Mouse (Mus musculus) cerebellum, adult 2 months (tissue): ENCODE results near the gene Afmid. TPM values are rescaled to one million over a fixed set of nuclear protein-coding genes. Genes with fewer than 3 reads are reported as not detected.
"Not testable (repeated sequence)": the region's sequence is repeated elsewhere in the genome, so short reads cannot be mapped to it uniquely, and the experiment has no call there.

Experiments
- DNase-seq, 2 experiments: peaks; one replicate each; pipeline ENCODE4 v3.0.0; 2021
- H3K27ac ChIP-seq: fragments of 200-500 bp; 2 replicates; pipeline ENCODE4 v1.5.1; 2012; ENCODE audit warnings: low read length, control low read depth, inconsistent platforms; ENCODE audit not compliant: insufficient read depth
- H3K27me3 ChIP-seq: fragments of 200-500 bp; 2 replicates; pipeline ENCODE4 v1.6.1; 2012; ENCODE audit warnings: inconsistent platforms, mild to moderate bottlenecking, low read length, moderate library complexity; ENCODE audit not compliant: control insufficient read depth, insufficient read depth
- H3K4me1 ChIP-seq: fragments of 200-500 bp; 2 replicates; pipeline ENCODE4 v1.6.1; 2011; ENCODE audit warnings: low read length; ENCODE audit not compliant: control insufficient read depth, insufficient read depth
- H3K4me3 ChIP-seq: fragments of 200-500 bp; replicated peaks from 2 replicates; pipeline ENCODE3; 2011; ENCODE audit warnings: mild to moderate bottlenecking, low read depth, low read length, control low read depth; ENCODE audit not compliant: insufficient read depth
- CTCF ChIP-seq: fragments of 200-500 bp; IDR thresholded peaks from 2 replicates; pipeline ENCODE4 v1.5.1; 2011; ENCODE audit warnings: low read depth, mild to moderate bottlenecking, control low read depth, low read length, moderate library complexity, borderline replicate concordance; ENCODE audit not compliant: insufficient read depth
- POLR2A ChIP-seq: fragments of 200-500 bp; IDR thresholded peaks from 2 replicates; pipeline ENCODE4 v1.6.1; 2011; ENCODE audit warnings: low read length, control low read depth, borderline replicate concordance; ENCODE audit not compliant: insufficient read depth
- WGBS: fragments of 180-500 bp; shearing (Covaris S2); methylation state at CpG from one replicate; pipeline ENCODE4 v1.1.7; 2018; 5-methylcytosine and 5-hydroxymethylcytosine counted together
- polyA plus RNA-seq: library from polyadenylated mRNA; depleted of rRNA; stranded (reverse); fragments of >200 nt; gene quantifications from 2 replicates; pipeline ENCODE4 v1.2.3, GENCODE M21; 2012

Afmid gene
- polyA plus RNA-seq, 1 experiment, result 3.8 TPM

DNA sequence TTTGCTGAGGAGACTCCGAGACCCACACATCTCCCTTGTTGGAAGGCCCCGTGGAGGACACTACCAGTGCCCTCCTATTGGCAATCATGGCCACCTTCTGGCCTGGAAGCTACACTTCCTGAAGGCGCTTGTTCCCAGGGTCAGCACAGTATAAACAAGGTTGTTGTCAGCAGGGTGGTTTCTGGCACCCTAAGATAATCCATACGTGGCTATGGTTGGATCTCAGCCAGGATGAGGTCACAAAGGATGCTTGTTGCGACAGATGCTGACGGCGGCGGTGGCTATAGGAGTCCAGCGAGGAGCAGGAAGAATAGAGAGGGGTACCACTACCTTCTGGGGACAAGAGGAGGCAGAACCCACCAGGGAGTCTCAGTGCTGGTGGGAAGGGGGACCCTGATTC lies 4.7 kb downstream of the Afmid start:
- no peak for TF ChIP-seq POLR2A
- TF ChIP-seq CTCF, result no peak
- WGBS, result 70% methylated on average over 9 of the region's 9 CpGs
- peaks cover 8% of the 10 kb centered on the region; the same call in 1 of the 2 replicates for H3K4me1 ChIP-seq
- H3K27ac ChIP-seq, result no peak overlapping the region
- no peaks in the 10 kb centered on the region; the same call in 1 of the 2 replicates for H3K27me3 ChIP-seq
- H3K4me3 ChIP-seq, result no peak overlapping the region
- no peak for DNase-seq

DNA sequence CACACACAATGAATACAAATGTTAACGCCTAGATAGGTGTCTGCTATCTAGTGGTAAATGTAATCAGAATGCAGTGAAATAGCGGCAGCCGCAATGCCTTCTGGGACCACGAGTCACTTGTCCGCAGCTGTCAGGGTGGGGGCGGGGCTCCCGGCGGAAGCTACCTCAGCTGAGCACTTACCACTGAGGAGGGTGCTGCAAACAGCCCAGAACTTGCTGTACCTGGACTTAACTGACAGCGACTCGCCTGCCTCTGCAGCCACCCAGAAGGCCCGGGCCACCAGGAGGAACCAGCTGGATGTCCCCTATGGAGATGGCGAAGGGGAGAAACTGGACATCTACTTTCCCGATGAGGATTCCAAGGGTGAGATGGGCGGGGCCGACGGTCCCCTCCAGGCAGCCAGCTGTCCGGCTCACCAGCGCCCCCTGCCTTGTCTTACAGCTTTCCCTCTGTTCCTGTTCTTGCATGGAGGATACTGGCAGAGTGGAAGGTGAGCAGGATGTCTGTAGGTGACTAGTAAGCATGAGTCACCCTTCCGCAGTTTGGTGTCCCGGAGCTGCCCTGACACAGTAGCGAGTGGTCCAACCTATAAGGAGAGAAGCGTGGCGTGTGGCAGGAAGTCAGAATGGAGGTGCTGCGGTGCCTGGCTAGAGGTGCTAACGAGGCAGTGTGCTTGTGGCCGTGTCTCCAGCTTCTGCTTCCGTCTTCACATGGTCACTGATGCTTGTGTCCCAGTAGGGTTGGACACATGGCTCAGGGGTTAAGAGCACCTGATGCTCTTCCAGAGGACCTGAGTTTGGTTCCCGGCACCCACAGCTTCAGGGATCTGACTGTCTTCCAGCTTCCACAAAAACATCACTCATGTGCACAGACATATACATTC lies 6.6 kb downstream of the Afmid start:
- WGBS, result 26% methylated on average over 28 of the region's 28 CpGs
- H3K27ac ChIP-seq, result no peak overlapping the region
- peak; percentile 57; the same call in 1 of the 2 replicates for TF ChIP-seq CTCF
- TF ChIP-seq POLR2A, result no peak

DNA sequence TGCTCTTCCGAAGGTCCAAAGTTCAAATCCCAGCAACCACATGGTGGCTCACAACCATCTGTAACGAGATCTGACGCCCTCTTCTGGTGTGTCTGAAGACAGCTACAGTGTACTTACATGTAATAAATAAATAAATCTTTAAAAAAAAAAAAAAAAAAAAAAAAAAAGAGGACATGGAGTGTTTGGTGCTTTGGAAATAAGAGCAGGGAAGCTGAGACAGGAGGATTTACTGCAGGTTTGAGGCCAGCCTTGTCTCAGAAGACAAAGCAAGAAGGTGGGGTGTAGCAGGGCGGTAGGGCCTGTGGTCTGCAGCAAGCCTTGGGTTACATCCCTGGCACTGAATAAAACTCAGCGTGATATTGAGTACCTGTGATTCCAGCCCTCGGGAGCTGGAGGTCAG lies 7.8 kb downstream of the Afmid start:
- H3K27me3 ChIP-seq, H3K4me1 ChIP-seq, H3K27ac ChIP-seq, H3K4me3 ChIP-seq, DNase-seq: not testable (repeated sequence)
- WGBS, result 96% methylated on average over 4 of the region's 6 CpGs

More for the DNA sequence above, 6.6 kb downstream of the Afmid start:
- Histone ChIP-seq H3K27me3 (no peaks in the 10 kb centered on the region), H3K4me3 (no peak overlapping the region), H3K4me1 (peaks cover 4% of the 10 kb centered on the region; the same call in 1 of the 2 replicates)
- peak; percentile 31 to 56 for DNase-seq

DNA sequence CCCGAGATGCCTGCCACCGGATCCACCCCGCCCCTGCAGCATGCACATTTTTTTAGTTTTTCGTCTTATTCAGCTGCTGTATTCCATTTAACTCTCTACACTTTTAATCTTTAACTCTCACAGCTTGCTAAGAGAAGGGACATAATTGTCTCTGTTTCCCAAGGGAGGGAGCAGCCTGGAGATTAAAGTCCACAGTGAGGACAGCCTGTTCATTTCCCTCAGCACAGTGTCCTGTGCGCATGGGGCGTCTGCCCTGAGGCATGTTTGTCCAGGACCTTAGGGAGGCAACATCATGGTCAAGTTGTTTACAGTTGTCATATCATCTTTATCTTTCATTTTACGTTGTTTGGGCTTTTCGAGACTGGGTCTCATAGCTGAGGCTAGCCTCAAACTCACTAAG lies 8.4 kb downstream of the Afmid start:
- no peak for DNase-seq
- WGBS, result 95% methylated on average over 8 of the region's 8 CpGs
- Histone ChIP-seq H3K4me3 (no peak overlapping the region), H3K27me3 (no peaks in the 10 kb centered on the region), H3K4me1 (no peaks in the 10 kb centered on the region; the same call in 1 of the 2 replicates), H3K27ac (no peak overlapping the region)
- TF ChIP-seq POLR2A, result no peak
- TF ChIP-seq CTCF, result no peak

DNA sequence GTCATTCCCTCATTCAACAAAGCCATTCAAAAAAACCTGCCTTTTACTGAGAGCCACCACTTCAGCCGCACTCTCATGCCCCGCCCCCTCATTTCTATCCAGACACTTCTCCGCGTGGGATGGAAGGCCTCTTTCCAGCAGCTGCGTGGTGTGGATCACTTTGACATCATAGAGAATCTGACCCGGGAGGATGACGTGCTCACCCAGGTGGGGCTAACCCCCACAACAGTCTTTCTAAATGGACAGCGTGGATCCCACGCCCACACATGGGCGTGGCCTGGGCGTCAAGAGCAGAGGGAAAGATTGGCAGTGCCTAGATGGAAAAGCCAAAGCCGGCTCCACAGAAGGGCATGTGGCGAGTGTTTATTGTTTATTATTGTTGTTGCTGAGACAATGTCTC lies 10.6 kb downstream of the Afmid start:
- no peak for DNase-seq
- Histone ChIP-seq H3K27ac (no peak overlapping the region), H3K27me3 (no peaks in the 10 kb centered on the region), H3K4me1 (no peaks in the 10 kb centered on the region), H3K4me3 (no peak overlapping the region)
- WGBS, result 26% methylated on average over 13 of the region's 13 CpGs
- TF ChIP-seq POLR2A (no peak), CTCF (no peak)

DNA sequence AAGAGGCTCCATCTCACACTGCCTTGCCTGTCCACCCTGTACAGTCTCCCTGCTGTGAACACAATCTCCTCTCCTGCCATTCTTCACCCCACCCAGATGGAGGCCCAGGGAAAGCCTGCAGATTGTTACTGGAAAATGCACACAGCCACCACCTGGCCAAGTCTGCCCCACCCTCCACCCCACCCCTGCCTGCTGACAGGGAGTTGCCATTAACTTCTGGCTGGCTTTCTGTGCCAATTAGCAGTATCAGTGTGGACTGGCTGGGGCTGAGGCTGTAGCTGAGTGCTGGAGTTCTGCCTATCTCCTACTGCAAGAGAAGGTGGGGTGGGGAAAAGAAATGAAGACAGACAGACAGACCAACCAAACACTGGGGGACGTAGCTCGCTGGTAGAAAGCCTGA lies 12.8 kb downstream of the Afmid start:
- Histone ChIP-seq H3K27me3 (no peaks in the 10 kb centered on the region), H3K27ac (no peak overlapping the region), H3K4me1 (no peaks in the 10 kb centered on the region), H3K4me3 (no peak overlapping the region)
- no peak for DNase-seq
- WGBS, result 67% methylated on average over 2 of the region's 2 CpGs
- TF ChIP-seq CTCF, result no peak
- TF ChIP-seq POLR2A, result no peak

DNA sequence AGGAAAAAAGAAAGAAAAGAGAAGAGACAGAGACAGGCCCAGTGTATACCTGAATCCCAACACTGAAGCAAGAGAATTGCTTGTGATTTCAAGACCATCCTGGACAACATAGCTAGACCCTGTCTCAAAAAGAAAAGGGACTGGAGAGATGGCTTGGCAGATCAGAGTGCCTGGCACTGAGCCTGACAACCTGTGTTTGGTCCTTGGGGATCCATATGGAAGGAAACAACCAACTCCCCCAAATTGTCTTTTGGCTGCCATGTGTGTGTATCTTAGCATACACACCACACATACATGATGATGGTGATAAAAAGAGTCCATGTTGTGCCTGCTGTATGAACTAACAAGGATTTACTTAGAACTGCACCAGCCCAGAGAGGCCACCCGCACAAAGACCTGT lies 13.3 kb downstream of the Afmid start:
- no peak for TF ChIP-seq POLR2A
- TF ChIP-seq CTCF, result no peak
- Histone ChIP-seq H3K4me1 (no peaks in the 10 kb centered on the region), H3K4me3 (no peak overlapping the region), H3K27ac (no peak overlapping the region), H3K27me3 (no peaks in the 10 kb centered on the region)
- DNase-seq, result no peak
- 89% methylated on average over 1 of the region's 1 CpGs for WGBS

DNA sequence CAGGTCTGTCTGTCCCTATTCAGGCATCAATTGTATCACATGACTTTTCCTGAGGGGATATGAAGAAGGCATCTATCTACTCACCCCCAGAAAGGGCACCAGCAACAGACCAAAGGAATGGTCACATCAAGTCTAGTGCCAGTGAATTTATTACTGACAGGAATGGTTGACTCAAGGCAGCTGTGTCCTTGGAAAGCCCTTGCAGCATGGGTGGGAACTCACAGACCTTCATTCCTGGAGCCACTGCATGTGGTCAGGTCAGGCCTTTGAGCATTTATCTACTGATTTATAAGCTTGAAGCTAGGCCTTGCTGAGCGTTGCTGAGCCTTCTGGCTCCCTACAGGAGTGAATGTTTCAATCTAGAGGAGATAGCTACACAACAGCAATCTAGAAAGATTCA lies 15.2 kb downstream of the Afmid start:
- no peaks in the 10 kb centered on the region for H3K4me1 ChIP-seq
- H3K27me3 ChIP-seq, result no peaks in the 10 kb centered on the region
- H3K27ac ChIP-seq, result no peak overlapping the region
- TF ChIP-seq CTCF (no peak), POLR2A (no peak)
- WGBS, result 61% methylated on average over 1 of the region's 1 CpGs
- H3K4me3 ChIP-seq, result no peak overlapping the region
- no peak for DNase-seq
